Mouse (Mus musculus): ENCODE data around the gene Tbc1d13. TPM values are rescaled to one million over a fixed set of nuclear protein-coding genes. Genes with fewer than 3 reads are reported as not detected.
"Not testable (repeated sequence)": the region's sequence is repeated elsewhere in the genome, so short reads cannot be mapped to it uniquely, and the experiment has no call there.

The Tbc1d13 gene
- polyA plus RNA-seq, 2 experiments from 2014 or later = 10.9 to 11.3 TPM

DNA sequence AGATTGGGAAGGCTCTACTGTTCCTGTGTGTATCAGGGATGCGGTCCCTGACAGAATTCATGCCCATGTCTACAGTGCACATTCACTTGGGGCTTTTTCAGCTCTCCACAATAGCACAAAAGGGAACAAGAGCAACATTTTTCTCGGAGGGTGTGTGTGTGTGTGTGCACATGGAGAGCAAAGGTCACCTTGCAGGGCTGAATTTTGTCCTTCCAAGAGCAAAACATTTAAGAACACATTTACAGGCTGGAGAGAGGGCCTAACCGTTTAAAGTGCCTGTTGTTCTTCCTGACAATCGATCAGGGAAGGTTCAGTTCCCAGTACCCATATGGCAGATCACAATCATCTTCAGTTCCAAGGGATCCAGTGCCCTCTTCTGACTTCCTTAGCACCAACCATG is 3.4 kb upstream of the Tbc1d13 start:
- no peak for ATAC-seq

- not testable (repeated sequence) for ATAC-seq
Observed at GRCm38 (mm10) chr2:30131240-30131639, 2.3 kb upstream of the Tbc1d13 start.

GRCm38 (mm10) chr2:30132801-30133612 is 539 bp upstream of the Tbc1d13 start:
- ATAC-seq = peak; percentile 1

- ATAC-seq = no peak
Observed at GRCm38 (mm10) chr2:30134378-30134711, 799 bp downstream of the Tbc1d13 start.

DNA sequence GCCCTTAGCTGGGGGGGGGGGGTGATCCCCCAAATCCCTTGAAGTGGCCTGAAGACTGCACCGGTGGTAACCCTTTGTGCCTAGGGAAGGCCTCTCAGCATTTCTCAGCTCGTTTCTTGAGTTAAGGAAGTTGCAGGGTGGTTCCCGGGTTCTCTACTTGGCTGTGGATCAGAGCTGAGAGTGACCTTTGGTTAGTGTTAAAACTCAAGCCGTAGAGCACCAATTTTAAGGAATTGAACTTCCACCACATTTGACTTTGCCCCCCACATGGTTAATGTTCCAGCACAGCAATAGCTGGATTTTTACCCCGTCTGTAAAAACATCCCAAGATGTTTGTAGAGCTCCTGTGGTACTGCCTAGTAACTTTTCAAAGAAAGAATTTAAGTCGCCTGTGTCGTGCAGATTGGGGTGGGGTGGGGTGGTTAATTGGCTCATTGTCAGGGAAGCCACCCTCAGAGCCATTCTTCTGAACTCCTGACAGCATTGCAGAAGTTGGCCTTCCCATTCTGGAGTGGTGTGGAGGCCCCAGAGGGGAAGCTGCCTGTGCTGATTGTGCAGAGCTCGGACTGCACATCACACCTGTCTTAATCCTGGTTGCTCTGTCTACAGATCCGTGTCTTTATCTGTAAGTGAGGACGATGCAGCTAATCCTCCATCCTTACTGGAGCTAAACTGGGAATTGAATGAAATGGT is 1.5 kb downstream of the Tbc1d13 start:
- ATAC-seq = no peak

DNA sequence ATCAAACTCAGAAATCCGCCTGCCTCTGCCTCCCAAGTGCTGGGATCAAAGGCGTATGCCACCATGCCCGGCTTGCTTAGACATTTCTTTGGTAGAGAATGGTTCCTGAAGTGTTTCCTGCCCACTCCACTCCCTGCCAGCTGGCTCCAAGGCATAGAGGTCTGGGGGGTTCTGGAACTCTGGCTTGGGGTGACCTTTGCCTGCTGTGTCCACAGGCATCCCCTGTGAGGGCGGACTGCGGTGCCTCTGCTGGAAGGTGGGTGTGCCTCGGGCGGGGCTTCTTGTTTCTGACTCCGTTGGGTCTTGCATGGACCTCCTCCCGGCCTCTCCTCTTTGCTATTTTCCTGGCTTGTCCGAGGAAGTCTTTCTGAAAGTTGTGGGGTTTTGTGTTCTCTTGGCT is 2.9 kb downstream of the Tbc1d13 start:
- ATAC-seq = no peak

DNA sequence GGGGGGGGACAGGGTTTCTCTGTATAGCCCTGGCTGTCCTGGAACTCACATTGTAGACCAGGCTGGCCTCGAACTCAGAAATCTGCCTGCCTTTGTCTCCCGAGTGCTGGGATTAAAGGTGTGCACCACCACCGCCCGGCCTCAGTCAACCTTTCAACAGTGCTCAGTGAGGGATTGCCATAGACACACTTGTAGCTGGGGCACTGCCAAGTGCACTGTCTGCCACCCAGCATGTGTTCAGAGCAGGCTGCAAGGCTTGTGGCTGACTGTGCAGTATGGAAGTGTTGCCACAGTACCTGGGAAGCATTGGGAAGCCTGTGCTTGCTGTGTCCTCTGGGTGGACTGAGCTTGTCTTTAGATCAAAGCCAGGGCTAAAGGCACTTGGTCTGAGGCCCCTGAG is 6.5 kb downstream of the Tbc1d13 start:
- ATAC-seq = not testable (repeated sequence)

DNA sequence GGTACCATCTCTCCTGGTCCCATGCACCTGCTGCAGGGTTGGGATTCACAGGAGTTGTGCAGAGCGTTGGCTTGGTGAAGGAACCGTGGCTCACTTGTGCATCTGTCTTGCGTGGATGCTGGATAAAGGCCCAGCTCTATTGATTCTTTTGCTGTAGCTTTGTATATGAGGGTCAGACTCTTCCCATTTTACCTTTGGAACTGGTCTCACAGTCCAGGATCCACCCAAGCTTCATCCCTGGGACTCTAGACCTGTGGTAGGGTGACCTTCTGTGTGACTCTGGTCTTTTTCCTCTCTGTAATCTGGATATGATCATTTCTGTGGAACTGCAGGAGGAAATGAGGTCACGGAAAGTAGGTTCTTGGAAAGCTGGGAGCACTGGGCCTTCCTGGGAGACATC is 10.9 kb downstream of the Tbc1d13 start:
- ATAC-seq = no peak

GRCm38 (mm10) chr2:30147466-30147865 is 13.9 kb downstream of the Tbc1d13 start:
- no peak for ATAC-seq

DNA sequence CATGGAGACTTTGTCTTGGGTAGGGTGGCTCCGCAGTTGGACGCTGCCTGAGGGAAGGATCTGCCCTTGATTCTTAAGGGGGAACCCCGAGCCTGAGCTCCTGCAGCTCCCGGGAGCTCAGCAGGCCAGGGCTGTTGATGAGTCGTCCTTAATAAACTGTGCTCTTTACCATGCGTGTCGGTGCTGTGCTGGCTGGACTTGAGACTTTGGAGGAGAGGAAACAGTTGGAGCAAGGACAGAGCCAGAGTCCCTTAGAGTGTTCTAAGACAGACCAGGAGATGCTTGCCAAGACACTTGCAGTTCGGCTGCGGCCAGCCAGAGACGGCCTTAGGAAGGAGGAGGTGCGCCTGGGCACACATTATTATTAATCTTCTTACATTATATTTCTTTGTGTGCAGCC is 18.3 kb downstream of the Tbc1d13 start:
- ATAC-seq = no peak

GRCm38 (mm10) chr2:30152616-30153015 is 19.1 kb downstream of the Tbc1d13 start:
- no peak for ATAC-seq

- not testable (repeated sequence) for ATAC-seq
Observed at GRCm38 (mm10) chr2:30159871-30160270, 26.3 kb downstream of the Tbc1d13 start.

- ATAC-seq = peak; percentile 75
Observed at GRCm38 (mm10) chr2:30161809-30162208, 28.3 kb downstream of the Tbc1d13 start.

GRCm38 (mm10) chr2:30164340-30164932 is 30.9 kb downstream of the Tbc1d13 start:
- ATAC-seq = no peak

- ATAC-seq = no peak
Observed at GRCm38 (mm10) chr2:30166677-30167076, 33.1 kb downstream of the Tbc1d13 start.

DNA sequence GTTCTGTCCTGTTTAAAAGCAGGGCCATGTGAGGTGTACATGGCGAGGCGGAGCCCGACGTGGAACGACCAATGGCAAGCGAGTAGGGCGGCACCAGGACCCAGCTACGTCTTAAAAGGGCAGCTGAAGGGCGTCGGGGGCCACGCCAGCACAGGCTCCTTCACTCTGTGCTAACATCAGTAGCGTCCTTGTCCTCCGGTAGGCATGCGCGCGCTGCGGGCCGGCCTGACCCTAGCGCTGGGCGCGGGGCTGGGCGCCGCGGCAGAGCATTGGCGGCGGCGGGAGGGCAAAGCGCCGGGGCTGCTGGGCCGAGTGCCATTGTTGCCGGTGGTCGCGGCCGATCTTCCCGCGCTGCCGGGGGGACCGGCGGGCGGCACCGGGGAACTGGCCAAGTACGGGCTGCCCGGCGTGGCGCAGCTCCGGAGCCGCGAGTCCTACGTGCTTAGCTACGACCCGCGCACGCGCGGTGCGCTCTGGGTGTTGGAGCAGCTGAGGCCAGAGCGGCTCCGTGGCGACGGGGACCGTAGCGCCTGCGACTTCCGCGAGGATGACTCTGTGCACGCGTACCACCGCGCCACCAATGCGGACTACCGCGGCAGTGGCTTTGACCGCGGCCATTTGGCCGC is 37.9 kb downstream of the Tbc1d13 start, which contains the start of gene Endog:
Endog (plus strand) TSS at position 123 of the 626 bp plus-strand sequence.
- peak; percentile 92 for ATAC-seq

GRCm38 (mm10) chr2:30171997-30172382 is 38.4 kb downstream of the Tbc1d13 start:
- no peak for ATAC-seq

GRCm38 (mm10) chr2:30173541-30174240 is 40.1 kb downstream of the Tbc1d13 start:
- ATAC-seq = no peak

DNA sequence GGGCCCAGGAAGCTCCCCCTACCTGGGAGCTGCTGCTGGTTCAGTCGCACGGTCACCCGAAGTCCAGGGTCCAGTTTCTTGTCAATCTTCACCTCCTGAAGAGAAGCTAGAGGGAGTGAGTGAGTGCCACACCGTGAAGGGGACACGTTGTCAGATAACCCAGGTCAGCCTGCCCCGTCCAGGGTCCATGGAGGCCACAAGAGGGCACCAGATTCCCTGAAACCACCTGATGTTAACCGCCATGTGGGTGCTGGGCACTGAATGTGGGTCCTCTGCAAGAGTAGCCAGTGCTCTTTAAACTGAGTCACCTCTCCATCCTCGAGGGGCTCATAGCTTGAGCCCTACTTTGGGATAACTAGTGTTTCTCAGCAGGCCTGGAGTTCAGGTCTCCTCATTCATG is 42.4 kb downstream of the Tbc1d13 start:
- ATAC-seq = no peak

DNA sequence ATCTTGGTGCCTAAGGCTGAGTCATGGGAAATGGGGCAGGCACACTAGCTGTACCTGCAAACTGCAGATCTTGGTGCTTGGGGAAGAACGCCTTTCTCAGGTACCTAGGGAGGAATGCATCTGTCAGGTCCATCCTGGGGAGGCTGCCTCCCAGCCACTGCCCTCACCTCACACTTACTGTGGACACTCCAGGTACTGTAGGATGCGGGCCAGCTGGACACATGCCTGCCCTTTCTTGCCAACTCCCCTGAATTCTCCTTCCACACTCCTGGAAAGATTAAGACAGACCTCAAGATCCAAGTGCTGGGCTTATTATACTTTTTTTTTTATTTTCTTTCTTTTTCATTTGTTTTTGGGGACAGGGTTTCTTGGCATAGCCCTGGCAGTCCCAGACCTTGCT is 43.0 kb downstream of the Tbc1d13 start:
- no peak for ATAC-seq

DNA sequence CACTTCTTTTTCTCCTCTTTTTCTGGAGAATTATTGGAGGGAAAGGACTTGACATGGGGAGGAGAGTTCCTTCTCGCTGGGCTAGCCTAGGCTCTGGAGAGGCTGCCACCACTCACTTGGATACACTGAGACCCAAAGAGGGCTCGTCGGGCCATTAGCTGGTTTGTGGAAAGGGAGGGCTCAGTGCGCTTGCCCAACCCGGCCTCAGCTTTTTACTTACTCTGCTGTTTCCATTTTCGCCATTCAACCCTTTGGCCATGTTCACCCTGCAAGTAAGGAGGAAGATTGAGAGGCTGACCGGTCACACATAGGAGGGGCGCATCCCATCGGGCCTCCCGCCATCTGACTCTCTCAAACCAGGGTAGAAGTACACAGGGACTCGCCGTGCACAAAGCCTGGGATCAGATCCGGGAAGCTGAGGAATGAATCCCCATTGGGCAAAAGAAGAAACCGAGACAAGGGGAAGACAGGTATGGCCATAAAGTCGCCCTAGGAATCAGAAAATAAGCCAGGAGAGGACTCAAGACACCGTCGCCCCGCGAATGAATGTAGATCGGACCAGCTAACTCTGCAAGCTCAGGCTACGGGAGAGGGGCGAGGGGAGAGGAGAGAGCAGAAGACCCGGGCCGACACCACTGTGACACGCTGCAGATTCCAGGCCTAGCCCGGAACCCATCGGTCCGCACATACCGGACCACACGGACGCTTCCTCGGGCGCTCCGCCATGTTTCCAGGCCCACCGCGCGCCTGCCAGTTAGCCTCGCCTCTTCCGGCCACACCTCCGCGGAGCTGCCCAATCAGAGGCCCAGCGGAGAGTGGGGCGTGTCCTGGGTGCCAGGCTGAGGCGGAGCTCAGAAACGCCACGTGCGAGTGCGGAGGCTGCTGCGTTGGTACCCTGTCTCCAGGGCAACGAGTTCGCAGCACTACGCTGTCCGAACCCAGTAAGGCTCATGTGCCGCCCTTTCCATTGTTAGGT is 44.4 kb downstream of the Tbc1d13 start, which contains the start of gene Spout1:
Spout1 (minus strand) TSS at position 760 of the 976 bp plus-strand sequence.
- peak; percentile 100 for ATAC-seq
